Mouse (Mus musculus) lung, embryonic 15.5 days (tissue): ENCODE results near the gene Cldn8. TPM values are rescaled to one million over a fixed set of nuclear protein-coding genes. Genes with fewer than 3 reads are reported as not detected.

Experiments used
- ATAC-seq: fragments of 200-750 bp; cut with Nextera tagmentation; 2 replicates; pipeline ENCODE4 v1.8.0; 2017; ENCODE audit warnings: moderate number of reproducible peaks, borderline replicate concordance; ENCODE audit not compliant: low FRiP score, low TSS enrichment; ENCODE audit errors: extremely low read depth
- H3K27ac ChIP-seq: fragments of 300-500 bp; sonication (generic); 2 replicates; pipeline ENCODE4 v1.5.1; 2015; ENCODE audit warnings: moderate library complexity, mild to moderate bottlenecking, inconsistent platforms
- H3K27me3 ChIP-seq: fragments of 300-500 bp; sonication (generic); 2 replicates; pipeline ENCODE4 v1.6.1; 2015; ENCODE audit warnings: inconsistent platforms
- H3K36me3 ChIP-seq: fragments of 300-500 bp; sonication (generic); 2 replicates; pipeline ENCODE4 v1.6.1; 2015; ENCODE audit warnings: inconsistent platforms
- H3K4me1 ChIP-seq: fragments of 300-500 bp; sonication (generic); 2 replicates; pipeline ENCODE4 v1.6.1; 2015; ENCODE audit warnings: inconsistent platforms
- H3K4me2 ChIP-seq: fragments of 300-500 bp; sonication (generic); 2 replicates; pipeline ENCODE4 v1.6.1; 2015; ENCODE audit warnings: inconsistent platforms, mild to moderate bottlenecking, moderate library complexity
- H3K4me3 ChIP-seq: fragments of 300-500 bp; sonication (generic); 2 replicates; pipeline ENCODE4 v1.5.1; 2015; ENCODE audit warnings: mild to moderate bottlenecking, inconsistent platforms
- H3K9ac ChIP-seq: fragments of 300-500 bp; sonication (generic); 2 replicates; pipeline ENCODE4 v1.6.1; 2015; ENCODE audit warnings: inconsistent platforms
- H3K9me3 ChIP-seq: fragments of 300-500 bp; sonication (generic); 2 replicates; pipeline ENCODE4 v1.6.1; 2016; ENCODE audit warnings: inconsistent platforms
- WGBS: fragments of 180-500 bp; shearing (Covaris S2); methylation state at CpG from one replicate; pipeline ENCODE4 v1.1.7; 2015; 5-methylcytosine and 5-hydroxymethylcytosine counted together
- polyA plus RNA-seq: library from polyadenylated mRNA; unstranded; fragments of >200 nt; fragmentation: Nextera tagmentation; extraction: Ambion mirVana; gene quantifications from 2 replicates; pipeline ENCODE4 v1.2.1, GENCODE M21; 2015

Gene Cldn8
- polyA plus RNA-seq, 1 experiment from 2014 or later, result 3.7 TPM

DNA sequence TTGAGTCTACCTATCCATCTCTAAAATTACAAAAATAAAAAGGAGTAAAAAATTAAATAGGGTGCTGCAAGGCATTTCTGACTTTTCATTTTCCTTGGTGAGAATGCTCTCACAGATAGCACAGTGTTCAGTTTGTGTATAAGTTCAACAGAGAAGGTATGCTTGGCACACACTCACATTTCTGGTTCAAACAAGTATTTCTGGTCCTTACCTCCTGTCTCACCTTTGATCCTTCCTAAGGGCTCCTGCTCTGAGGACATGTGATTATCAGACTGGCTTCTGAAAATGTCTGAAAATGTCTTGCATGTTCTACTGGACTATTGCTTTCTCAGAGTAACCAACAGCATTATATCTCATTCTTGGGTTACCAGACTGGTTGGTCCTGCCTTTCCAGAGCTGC is 7.2 kb upstream of the Cldn8 start:
- ATAC-seq, result no peak
- H3K4me2 ChIP-seq, result no peak overlapping the region
- H3K27me3 ChIP-seq, result no peaks in the 10 kb centered on the region
- H3K9me3 ChIP-seq, result no peaks in the 10 kb centered on the region
- no peaks in the 10 kb centered on the region for H3K36me3 ChIP-seq
- no peaks in the 10 kb centered on the region for H3K4me1 ChIP-seq
- H3K27ac ChIP-seq, result no peak overlapping the region
- no peak overlapping the region for H3K9ac ChIP-seq
- H3K4me3 ChIP-seq, result no peak overlapping the region

- H3K4me2 ChIP-seq, result no peak overlapping the region
- no peak overlapping the region for H3K9ac ChIP-seq
- H3K36me3 ChIP-seq, result no peaks in the 10 kb centered on the region
- no peaks in the 10 kb centered on the region for H3K4me1 ChIP-seq
- WGBS, result 76% methylated on average over 3 of the region's 3 CpGs
- no peak overlapping the region for H3K27ac ChIP-seq
- H3K27me3 ChIP-seq, result no peaks in the 10 kb centered on the region
- ATAC-seq, result no peak
- no peaks in the 10 kb centered on the region for H3K9me3 ChIP-seq
- H3K4me3 ChIP-seq, result no peak overlapping the region
Observed at GRCm38 (mm10) chr16:88569732-88570131, 6.7 kb upstream of the Cldn8 start.

DNA sequence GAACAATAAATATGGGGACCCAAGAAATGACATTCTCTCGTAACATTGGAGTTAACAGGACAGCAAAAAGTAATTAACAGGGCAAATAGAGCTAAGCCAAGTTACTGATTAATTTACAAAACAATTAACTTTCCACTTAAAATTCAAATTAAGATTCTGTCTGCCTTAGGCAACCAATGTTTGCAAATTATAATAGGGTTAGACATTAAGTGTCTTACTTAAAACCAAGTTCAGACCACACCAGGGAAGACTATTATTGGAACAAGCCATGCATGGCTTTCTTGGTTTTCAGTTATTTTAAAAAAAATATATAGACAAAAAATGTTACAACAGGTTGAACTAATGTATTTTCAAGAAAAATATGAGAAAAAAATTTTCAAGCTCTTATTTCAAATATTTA is 6.1 kb upstream of the Cldn8 start:
- Histone ChIP-seq H3K9me3 (no peaks in the 10 kb centered on the region), H3K36me3 (no peaks in the 10 kb centered on the region), H3K4me1 (no peaks in the 10 kb centered on the region), H3K27ac (no peak overlapping the region), H3K27me3 (no peaks in the 10 kb centered on the region), H3K9ac (no peak overlapping the region), H3K4me3 (no peak overlapping the region), H3K4me2 (no peak overlapping the region)
- 83% methylated on average over 1 of the region's 1 CpGs for WGBS
- ATAC-seq, result no peak

- no peak overlapping the region for H3K9ac ChIP-seq
- H3K36me3 ChIP-seq, result no peaks in the 10 kb centered on the region
- H3K27me3 ChIP-seq, result no peaks in the 10 kb centered on the region
- H3K27ac ChIP-seq, result no peak overlapping the region
- H3K4me2 ChIP-seq, result no peak overlapping the region
- no peak overlapping the region for H3K4me3 ChIP-seq
- 28% methylated on average over 6 of the region's 6 CpGs for whole genome bisulfite sequencing
- H3K9me3 ChIP-seq, result no peaks in the 10 kb centered on the region
- ATAC-seq, result no peak
- H3K4me1 ChIP-seq, result no peaks in the 10 kb centered on the region
Observed at GRCm38 (mm10) chr16:88561617-88562164, 1.3 kb downstream of the Cldn8 start.

DNA sequence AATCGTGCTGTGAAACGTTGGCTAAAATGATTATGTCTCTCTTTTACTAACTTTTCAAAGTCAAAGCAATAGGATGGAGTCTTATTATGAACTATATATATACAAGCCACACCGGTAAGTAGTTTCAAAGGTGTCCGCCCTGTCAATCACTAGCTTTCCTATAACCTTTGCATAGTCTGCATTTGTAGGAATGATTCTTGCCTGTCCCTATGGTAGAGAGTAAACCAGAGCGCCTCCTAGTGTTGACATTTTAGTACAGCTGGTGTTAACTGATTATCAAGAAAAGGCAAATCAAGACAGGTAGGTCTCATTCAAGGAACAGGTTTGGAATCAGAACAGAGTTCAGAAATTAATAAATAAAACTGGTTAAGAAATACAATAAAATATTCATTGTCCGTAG is 20.5 kb downstream of the Cldn8 start:
- no peak for ATAC-seq
- 53% methylated on average over 6 of the region's 6 CpGs for WGBS
- no peaks in the 10 kb centered on the region for H3K4me1 ChIP-seq
- no peak overlapping the region for H3K9ac ChIP-seq
- no peak overlapping the region for H3K4me3 ChIP-seq
- no peaks in the 10 kb centered on the region for H3K9me3 ChIP-seq
- no peaks in the 10 kb centered on the region for H3K36me3 ChIP-seq
- H3K4me2 ChIP-seq, result no peak overlapping the region
- no peaks in the 10 kb centered on the region for H3K27me3 ChIP-seq
- no peak overlapping the region for H3K27ac ChIP-seq

DNA sequence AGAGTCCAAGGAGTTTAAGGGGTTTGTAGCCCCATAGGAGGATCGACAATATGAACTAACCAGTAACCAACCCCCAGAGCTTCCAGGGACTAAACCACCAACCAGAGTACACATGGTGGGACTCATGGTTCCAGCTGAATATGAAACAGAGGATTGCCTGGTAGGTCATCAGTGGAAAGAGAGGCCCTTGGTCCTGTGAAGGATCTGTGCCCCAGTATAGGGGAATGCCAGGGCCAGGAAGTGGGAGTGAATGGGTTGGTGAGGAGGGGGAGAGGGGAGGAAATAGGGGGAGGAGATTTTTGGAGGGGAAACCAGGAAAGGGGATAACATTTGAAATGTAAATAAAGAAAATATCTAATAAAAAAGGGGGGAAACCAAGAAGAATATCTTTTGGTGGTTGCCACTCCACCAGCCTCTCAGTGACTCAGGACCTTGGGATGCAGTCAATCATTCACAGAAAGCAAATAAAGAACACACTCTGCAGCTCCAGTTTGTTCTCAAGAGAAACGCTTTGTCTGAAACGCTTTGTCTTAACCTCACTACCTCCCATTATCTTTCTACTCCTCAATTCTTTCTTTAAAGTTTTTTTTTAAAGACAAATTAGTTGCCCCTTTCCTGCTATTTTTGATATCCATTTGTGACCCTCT is 23.0 kb downstream of the Cldn8 start:
- WGBS, result 39% methylated on average over 3 of the region's 3 CpGs
- H3K4me1 ChIP-seq, result no peaks in the 10 kb centered on the region
- no peak overlapping the region for H3K9ac ChIP-seq
- no peak overlapping the region for H3K4me3 ChIP-seq
- no peak overlapping the region for H3K27ac ChIP-seq
- H3K9me3 ChIP-seq, result no peaks in the 10 kb centered on the region
- no peaks in the 10 kb centered on the region for H3K27me3 ChIP-seq
- no peaks in the 10 kb centered on the region for H3K36me3 ChIP-seq
- no peak overlapping the region for H3K4me2 ChIP-seq
- no peak for ATAC-seq

DNA sequence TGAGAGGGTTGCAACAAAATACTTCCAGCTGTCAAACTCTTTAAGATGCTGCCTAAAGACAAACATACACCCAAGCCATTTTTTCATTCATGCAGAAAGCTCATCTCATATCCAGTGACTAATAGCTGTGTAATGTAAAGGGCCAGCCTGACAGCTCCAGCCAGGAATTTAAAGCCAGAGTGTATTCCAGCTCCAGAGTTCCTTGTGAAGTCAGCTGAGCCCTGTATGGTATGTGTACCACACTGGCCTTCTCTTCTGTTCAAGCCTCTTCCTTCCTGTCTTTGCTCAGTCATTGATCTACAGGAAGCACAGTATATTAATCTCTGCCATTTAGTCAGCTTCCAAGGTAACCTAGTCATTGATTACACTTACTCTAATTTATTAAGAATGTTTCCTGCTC is 51.6 kb downstream of the Cldn8 start:
- Histone ChIP-seq H3K9ac (no peak overlapping the region), H3K4me1 (no peaks in the 10 kb centered on the region), H3K27ac (no peak overlapping the region), H3K9me3 (no peaks in the 10 kb centered on the region), H3K27me3 (no peaks in the 10 kb centered on the region), H3K4me2 (no peak overlapping the region), H3K4me3 (no peak overlapping the region), H3K36me3 (no peaks in the 10 kb centered on the region)
- ATAC-seq, result no peak

Other genes with a start within 250 kb of the Cldn8 start
- not detected in 2 replicates for gene Cldn17, start 56.2 kb downstream of the Cldn8 start, polyA plus RNA-seq
- not detected in 2 replicates for gene Krtap24-1, start 49.1 kb upstream of the Cldn8 start, polyA plus RNA-seq
- not detected in 2 replicates for gene 2310079G19Rik, start 64.5 kb upstream of the Cldn8 start, polyA plus RNA-seq
- gene Krtap26-1, start 84.6 kb upstream of the Cldn8 start, polyA plus RNA-seq, result not detected in 2 replicates
- not detected in 2 replicates for gene Krtap27-1, start 108.5 kb upstream of the Cldn8 start, polyA plus RNA-seq
- not detected in 2 replicates for gene 2310061N02Rik, start 144.8 kb upstream of the Cldn8 start, polyA plus RNA-seq
- gene Krtap13-1, start 165.7 kb upstream of the Cldn8 start, polyA plus RNA-seq, result not detected in 2 replicates
- not detected in 2 replicates for gene Krtap13, start 188.5 kb upstream of the Cldn8 start, polyA plus RNA-seq
- gene 2310034C09Rik, start 195.7 kb upstream of the Cldn8 start, polyA plus RNA-seq, result not detected in 2 replicates
- gene 2310057N15Rik, start 211.0 kb upstream of the Cldn8 start, polyA plus RNA-seq, result not detected in 2 replicates
- gene Gm5965, start 214.7 kb upstream of the Cldn8 start, polyA plus RNA-seq, result not detected in 2 replicates
- gene Gm20741, start 249.0 kb upstream of the Cldn8 start, polyA plus RNA-seq, result not detected in 2 replicates